Mouse (Mus musculus): Measurements from ENCODE around the gene Tmem63a.
A peak's percentile ranks its signal among the peaks of the same experiment; 100 is the strongest.
"Not testable (repeated sequence)": the region's sequence is repeated elsewhere in the genome, so short reads cannot be mapped to it uniquely, and the experiment has no call there.

The Tmem63a gene

DNA sequence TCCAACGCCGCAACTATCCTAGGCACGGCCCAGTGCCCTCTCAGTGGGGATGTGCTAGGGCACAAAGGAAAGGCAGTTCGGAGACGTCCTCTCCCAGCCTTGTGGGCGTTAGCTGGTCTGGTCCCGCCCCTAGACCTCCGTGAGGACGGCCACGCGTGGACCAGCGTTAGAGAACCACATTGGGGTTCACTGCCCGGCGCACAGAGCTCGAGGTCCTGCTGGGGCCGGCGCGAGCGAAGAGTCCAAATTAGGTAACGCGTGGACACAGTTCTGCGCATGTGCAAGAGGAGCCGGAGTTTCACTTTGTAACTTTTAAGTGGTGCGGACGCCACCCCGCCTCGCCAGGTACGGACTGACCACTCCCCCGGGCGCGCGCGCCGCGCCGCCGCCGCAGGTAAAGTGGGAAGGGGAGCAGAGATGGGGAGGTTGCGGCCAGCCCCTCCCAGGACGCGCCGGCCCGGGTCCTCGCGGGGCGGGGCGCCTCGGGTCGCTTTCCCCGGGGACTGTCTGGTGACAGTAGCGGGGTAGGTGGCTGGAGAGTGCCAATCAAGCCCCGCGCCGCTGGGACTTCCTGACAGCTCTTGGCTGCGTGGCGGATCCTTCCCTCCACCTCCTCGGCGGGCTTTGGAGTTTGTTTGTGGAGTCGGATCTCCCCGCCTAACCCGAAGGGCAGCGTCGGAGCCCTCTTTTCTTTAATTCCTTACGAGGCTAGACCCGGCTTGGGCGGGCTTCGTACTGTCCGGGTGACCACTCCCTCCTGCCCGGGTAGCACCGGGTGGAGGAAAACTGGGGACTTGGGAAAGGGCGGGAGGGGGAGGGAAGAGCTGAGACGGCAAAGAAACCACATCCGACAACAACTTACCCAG lies at the start of gene Tmem63a:
Gene Tmem63a, plus strand, starts transcription at position 179 of the 866 bp plus-strand sequence.
- peak; percentile 80 to 87 for DNase-seq

- DNase-seq: no peak
These were observed 49.3 kb upstream of the Tmem63a start, which contains the start of gene Lefty2 for GRCm38 (mm10) chr1:180892808-180893207. TSS of gene Lefty2 (plus strand) at chr1:180893108.

DNA sequence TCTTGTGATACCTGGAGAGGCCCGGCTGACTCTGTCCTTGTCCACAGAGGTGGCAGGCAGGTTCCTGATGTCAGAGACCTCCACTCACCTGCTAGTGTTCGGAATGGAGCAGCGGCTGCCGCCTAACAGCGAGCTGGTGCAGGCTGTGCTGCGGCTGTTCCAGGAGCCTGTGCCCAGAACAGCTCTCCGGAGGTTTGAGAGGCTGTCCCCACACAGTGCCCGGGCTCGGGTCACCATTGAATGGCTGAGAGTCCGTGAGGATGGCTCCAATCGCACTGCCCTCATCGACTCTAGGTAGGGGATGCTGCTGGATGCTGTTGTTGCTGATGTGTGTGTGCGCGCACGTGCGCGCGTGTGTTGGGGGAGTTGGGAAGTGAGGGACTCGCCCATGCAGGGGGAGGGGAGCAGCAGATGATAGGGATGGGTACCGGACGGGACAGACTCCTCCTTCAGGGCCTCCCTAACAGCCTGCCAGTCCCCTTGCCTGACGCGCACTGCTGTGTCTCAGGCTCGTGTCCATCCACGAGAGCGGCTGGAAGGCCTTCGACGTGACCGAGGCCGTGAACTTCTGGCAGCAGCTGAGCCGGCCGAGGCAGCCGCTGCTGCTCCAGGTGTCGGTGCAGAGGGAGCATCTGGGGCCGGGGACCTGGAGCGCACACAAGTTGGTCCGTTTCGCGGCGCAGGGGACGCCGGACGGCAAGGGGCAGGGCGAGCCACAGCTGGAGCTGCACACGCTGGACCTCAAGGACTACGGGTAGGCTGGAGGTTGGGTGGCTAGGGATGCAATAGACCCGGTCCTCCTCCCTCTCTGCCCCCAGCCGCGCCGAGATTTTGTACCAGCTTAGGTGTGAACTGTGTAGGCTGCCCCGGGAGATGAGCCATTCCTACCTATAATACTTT lies 47.8 kb upstream of the Tmem63a start:
- DNase-seq: not testable (repeated sequence)

DNA sequence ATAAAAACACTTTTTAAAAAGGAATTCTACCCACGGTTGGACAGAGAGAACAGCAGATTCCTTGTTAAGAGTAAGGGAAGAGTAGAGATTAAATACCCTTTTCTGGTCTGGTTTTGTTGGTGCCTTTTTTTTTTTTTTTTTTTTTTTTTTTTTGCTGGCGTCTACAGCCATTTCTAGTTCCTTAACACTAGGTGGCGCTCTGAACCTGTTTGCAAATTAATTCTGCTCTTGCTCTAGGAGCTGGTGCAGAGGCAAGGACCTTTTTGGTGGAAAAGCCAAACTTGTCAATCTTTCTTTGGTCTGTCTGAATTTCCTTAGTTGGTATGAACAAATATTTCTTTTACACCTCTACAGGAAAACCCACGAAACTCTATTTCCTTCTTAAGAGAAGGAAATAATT lies 41.0 kb upstream of the Tmem63a start:
- peak in 1 of 2 experiments; percentile 34 for DNase-seq

DNA sequence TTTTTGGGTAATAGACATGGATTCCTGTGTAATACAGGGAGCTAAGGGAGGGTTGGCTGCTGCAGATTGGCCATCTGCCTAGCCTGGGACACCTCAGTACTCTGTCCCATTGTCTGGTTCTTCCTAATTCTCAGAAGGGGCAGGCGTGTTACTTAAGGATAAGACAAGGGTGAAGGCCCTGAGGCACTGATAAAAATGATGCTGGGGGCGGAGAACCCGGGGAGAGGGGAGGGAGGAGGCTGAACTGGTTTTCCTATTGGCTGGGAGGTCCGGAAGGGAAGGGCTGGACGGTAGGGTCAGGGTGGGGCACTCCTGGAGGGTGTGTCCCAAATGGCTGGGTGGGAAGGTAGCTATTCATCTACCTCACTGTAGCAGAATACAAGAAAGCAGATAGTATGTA lies 39.2 kb upstream of the Tmem63a start:
- no peak for DNase-seq

DNA sequence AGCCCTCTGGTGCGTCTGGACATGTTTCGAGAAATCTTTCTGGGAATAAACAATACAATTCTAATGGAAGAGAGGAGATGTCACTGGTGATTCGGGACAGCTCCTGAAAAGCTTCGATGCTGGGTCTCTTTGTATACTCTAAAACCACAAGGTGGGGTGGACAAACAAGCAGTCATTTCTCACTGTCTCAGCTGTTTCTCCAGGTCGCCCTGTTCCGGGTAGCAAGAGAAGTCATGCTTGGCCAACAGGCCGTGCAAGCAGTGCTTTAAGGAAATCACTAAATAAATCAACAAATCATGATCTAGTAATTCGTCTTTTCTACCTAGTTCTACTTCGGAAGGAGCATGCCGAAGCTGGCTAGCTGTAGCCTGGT lies 38.5 kb upstream of the Tmem63a start:
- DNase-seq: no peak

GRCm38 (mm10) chr1:180904039-180904814 lies 37.9 kb upstream of the Tmem63a start, which contains the start of gene Pycr2:
TSS of gene Pycr2 (plus strand) at chr1:180904293.
- peak; percentile 93 to 95 for DNase-seq

DNA sequence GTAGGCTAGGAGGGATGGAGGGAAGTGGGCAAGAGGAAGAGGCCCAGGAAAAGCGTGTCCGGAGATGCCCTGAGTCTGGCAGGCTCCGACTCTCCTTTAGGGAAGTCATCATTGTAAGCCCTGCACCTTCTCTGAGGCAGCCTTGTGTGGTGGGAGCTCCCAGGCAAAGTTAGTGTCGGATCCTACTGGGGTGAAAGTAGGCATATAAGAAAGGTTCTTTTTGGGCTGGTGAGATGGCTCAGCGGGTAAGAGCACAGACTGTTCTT lies 37.4 kb upstream of the Tmem63a start:
- no peak for DNase-seq

GRCm38 (mm10) chr1:180905307-180905706 lies 36.8 kb upstream of the Tmem63a start:
- DNase-seq: no peak

DNA sequence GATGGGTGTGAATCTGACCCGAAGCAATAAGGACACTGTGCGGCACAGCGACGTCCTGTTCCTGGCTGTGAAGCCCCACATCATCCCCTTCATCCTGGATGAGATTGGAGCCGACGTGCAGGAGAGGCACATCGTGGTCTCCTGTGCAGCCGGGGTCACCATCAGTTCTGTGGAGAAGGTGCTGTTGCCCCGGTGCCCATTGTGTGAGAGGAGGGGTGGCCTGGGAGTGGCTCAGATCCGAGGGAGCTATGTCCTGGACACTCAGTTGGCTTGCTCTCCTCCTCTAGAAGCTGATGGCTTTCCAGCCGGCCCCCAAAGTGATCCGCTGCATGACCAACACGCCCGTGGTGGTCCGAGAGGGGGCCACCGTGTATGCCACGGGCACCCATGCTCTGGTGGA lies 36.3 kb upstream of the Tmem63a start:
- DNase-seq: no peak

DNA sequence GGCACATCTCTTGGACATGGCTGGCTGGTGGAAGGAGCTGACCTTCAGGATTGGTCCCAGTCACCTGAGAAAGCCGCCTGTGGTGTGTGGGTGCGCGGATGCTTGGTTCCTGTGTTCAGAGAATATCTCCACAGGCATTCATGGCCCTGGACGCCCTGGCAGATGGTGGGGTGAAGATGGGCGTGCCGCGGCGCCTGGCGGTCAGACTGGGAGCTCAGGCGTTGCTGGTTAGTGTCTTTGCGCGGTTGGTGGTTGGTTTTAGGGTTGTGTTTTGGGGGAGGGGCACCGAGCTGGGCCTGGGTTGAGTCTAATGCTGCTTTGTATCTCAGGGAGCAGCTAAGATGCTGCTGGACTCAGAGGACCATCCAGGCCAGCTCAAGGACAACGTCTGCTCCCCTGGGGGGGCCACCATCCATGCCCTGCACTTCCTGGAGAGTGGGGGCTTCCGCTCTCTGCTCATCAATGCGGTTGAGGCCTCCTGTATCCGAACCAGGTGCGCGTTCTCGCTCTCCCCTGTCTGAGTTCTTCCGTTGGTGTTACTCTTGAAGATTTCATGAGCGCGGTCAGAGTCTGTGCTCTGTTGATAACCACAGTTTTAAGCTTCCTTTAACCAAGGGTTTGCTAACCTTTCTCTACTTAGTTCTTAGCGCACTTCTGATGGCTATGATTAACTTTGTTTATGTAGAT lies 35.5 kb upstream of the Tmem63a start:
- no peak for DNase-seq

- no peak for DNase-seq
These were observed 31.0 kb upstream of the Tmem63a start for GRCm38 (mm10) chr1:180911138-180911537.

- DNase-seq: no peak
These were observed 30.4 kb upstream of the Tmem63a start for GRCm38 (mm10) chr1:180911653-180912287.

- no peak for DNase-seq
These were observed 29.4 kb upstream of the Tmem63a start for GRCm38 (mm10) chr1:180912792-180913191.

GRCm38 (mm10) chr1:180913797-180914196 lies 28.3 kb upstream of the Tmem63a start:
- DNase-seq: no peak

GRCm38 (mm10) chr1:180916425-180916824 lies 25.7 kb upstream of the Tmem63a start:
- DNase-seq: no peak

- DNase-seq: no peak
These were observed 25.1 kb upstream of the Tmem63a start for GRCm38 (mm10) chr1:180917053-180917452.

DNA sequence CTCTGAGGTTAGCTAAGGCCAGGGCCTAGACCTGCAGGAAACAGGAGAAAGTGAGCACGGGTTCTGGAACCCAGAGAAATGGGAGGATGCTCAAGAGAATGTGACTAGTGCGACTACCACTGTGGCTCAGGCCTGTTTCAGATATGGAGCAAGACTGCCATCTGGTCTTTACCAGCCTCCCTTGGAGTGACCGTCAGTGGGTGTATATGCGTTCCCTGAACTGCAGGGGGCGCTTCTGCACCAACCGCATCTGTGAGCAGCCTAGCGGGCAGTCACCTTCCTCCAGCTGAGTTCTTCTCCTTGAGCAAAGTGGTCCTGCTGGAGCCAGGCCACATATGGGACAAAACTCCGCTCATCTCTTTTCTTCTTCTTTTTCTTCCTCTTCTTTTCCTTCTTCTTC lies 22.5 kb upstream of the Tmem63a start:
- DNase-seq: no peak

- DNase-seq: no peak
These were observed 19.7 kb upstream of the Tmem63a start for GRCm38 (mm10) chr1:180922273-180923048.

DNA sequence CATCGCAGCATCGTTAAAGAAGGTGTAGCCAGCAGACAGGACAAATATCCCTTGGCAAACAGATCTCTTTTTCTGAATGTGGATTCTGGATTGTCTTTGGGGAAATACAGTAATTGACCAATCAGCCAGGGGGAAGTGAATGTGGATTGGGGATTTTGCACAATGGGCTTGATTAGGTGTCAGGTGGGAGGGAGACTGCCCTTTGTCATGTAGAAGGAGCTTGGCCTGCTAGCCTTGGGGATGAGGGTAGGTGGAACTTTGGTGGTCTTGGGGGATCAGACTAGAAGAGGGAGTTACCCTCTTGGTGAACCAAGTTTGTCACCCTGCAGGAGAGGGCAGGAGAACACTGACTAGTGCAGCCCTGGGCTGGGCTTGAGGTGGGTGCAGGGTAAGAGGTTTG lies 17.4 kb upstream of the Tmem63a start:
- DNase-seq: no peak

- DNase-seq: no peak
These were observed 15.9 kb upstream of the Tmem63a start for GRCm38 (mm10) chr1:180926286-180926685.

All from kidney, adult 8-10 months (tissue).